Mouse (Mus musculus): ENCODE data around the gene Rdh16.

- TF ChIP-seq POLR2A (IDR thresholded peaks at IDR 0.05; ENCODE audit: borderline replicate concordance, extremely low read depth, low read depth, low read length) (no peak), CTCF (IDR thresholded peaks at IDR 0.05; ENCODE audit: insufficient read depth, low read length) (no peak)
Measured at GRCm38 (mm10) chr10:127799295-127799694, 1.7 kb upstream of the Rdh16 start.

Data from lung, adult 2 months (tissue).